18 mouse cellular contexts compared by ENCODE assay signal in genomic region chr17:75248632-75249031, GRCm38 (mm10).
"Had no signal": no experiment of that assay in that cellular context is flagged by ENCODE, and none has a peak within 500 bp of the region (broad histone marks: within the 10 kb centered on the region; RNA-seq: fewer than 3 reads in every experiment).

No protein-coding gene starts in this region.

- H3K4me3 ChIP-seq: intestine, embryonic 15.5 days; layer of hippocampus, adult 2 months; liver, embryonic 13.5 days; megakaryocyte, embryonic 14.5 days; neural tube, embryonic 12.5 days; stomach, embryonic 15.5 days had no signal

- H3K4me1 ChIP-seq: intestine, embryonic 15.5 days; liver, embryonic 13.5 days; neural tube, embryonic 12.5 days; stomach, embryonic 15.5 days had no signal

- H3K9me3 ChIP-seq: intestine, embryonic 15.5 days; liver, embryonic 13.5 days; megakaryocyte, embryonic 14.5 days; neural tube, embryonic 12.5 days; stomach, embryonic 15.5 days had no signal

- H3K36me3 ChIP-seq: intestine, embryonic 15.5 days; liver, embryonic 13.5 days; neural tube, embryonic 12.5 days; stomach, embryonic 15.5 days had no signal

- H3K27me3 ChIP-seq: intestine, embryonic 15.5 days; liver, embryonic 13.5 days; megakaryocyte, embryonic 14.5 days; neural tube, embryonic 12.5 days; stomach, embryonic 15.5 days had no signal

- H3K4me2 ChIP-seq: intestine, embryonic 15.5 days; liver, embryonic 13.5 days; midbrain, embryonic 11.5 days; neural tube, embryonic 12.5 days; stomach, embryonic 15.5 days had no signal

- DNase-seq: kidney, adult 11 months; kidney, postnatal 10 days; layer of hippocampus, adult 9-11 months; liver, embryonic 13.5 days; lung, adult 2 months; lung, postnatal 36 days; midbrain, embryonic 14.5 days; retina, postnatal 1 day; right cerebral cortex, postnatal 25 days; spleen, adult 18-20 months; thymus, postnatal 25 days had no signal

- H3K9ac ChIP-seq: intestine, embryonic 15.5 days; liver, embryonic 13.5 days; neural tube, embryonic 12.5 days; stomach, embryonic 15.5 days had no signal

- ATAC-seq: intestine, embryonic 15.5 days; lung, postnatal 0 days had no signal

- H3K27ac ChIP-seq: intestine, embryonic 15.5 days; layer of hippocampus, adult 2 months; liver, embryonic 13.5 days; neural tube, embryonic 12.5 days; stomach, embryonic 15.5 days had no signal
